Mouse (Mus musculus) heart, embryonic 15.5 days (tissue): ENCODE measurements at regions not wholly inside any gene's neighbourhood (a gene's known extent, or its start where the extent isn't known, plus 50 kb on each side); places are given as distances from the start of the nearest gene placed in this dataset.

Experiments
- ATAC-seq: fragments of 200-750 bp; cut with Nextera tagmentation; replicated peaks from 2 replicates; pipeline ENCODE4 v1.8.0; 2017; ENCODE audit warnings: low read depth, moderate TSS enrichment; ENCODE audit not compliant: insufficient number of reproducible peaks, insufficient read depth, low FRiP score
- H3K27ac ChIP-seq: fragments of 300-500 bp; sonication (generic); 2 replicates; pipeline ENCODE4 v1.5.1; 2015; ENCODE audit warnings: mild to moderate bottlenecking, inconsistent platforms
- H3K27me3 ChIP-seq: fragments of 300-500 bp; sonication (generic); 2 replicates; pipeline ENCODE4 v1.6.1; 2015; ENCODE audit warnings: inconsistent platforms
- H3K36me3 ChIP-seq: fragments of 300-500 bp; sonication (generic); 2 replicates; pipeline ENCODE4 v1.6.1; 2015; ENCODE audit warnings: mild to moderate bottlenecking, inconsistent platforms
- H3K4me1 ChIP-seq: fragments of 300-500 bp; sonication (generic); replicated peaks from 2 replicates; pipeline ENCODE4 v1.6.1; 2015; ENCODE audit warnings: inconsistent platforms
- H3K4me2 ChIP-seq: fragments of 300-500 bp; sonication (generic); 2 replicates; pipeline ENCODE4 v1.6.1; 2015; ENCODE audit warnings: inconsistent platforms, mild to moderate bottlenecking, moderate library complexity
- H3K4me3 ChIP-seq: fragments of 300-500 bp; sonication (generic); 2 replicates; pipeline ENCODE4 v1.5.1; 2015; ENCODE audit warnings: mild to moderate bottlenecking, inconsistent platforms
- H3K9ac ChIP-seq: fragments of 300-500 bp; sonication (generic); 2 replicates; pipeline ENCODE4 v1.6.1; 2015; ENCODE audit warnings: mild to moderate bottlenecking, inconsistent platforms
- H3K9me3 ChIP-seq: fragments of 300-500 bp; sonication (generic); replicated peaks from 2 replicates; pipeline ENCODE4 v1.6.1; 2016; ENCODE audit warnings: inconsistent platforms
- WGBS: fragments of 180-500 bp; shearing (Covaris S2); methylation state at CpG from one replicate; pipeline ENCODE4 v1.1.7; 2015; ENCODE audit warnings: mixed read lengths; 5-methylcytosine and 5-hydroxymethylcytosine counted together

DNA sequence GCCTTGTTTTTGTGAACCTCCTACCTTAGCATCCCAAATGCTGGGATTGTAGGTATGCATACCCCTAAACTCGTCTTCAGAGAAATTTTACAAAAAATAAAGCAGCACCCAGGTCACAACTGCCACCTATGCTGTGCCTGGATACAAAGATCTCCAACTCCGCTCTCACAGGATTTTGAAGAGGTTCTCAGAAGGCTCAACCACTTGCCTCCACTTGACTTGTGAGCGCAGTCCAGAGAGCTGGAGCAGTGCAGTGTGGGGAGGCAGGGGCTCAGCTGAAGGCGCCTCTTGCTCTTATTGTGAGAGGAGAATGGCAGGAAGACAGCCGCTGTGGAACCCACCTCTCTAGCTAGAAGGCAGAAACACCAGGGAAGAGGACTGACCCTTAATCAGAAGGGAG, 182.9 kb downstream of the Rap2a start:
- no peaks in the 10 kb centered on the region for H3K27me3 ChIP-seq
- no peak overlapping the region for H3K27ac ChIP-seq
- H3K4me2 ChIP-seq = no peak overlapping the region
- no peak for ATAC-seq
- H3K36me3 ChIP-seq = no peaks in the 10 kb centered on the region
- no peaks in the 10 kb centered on the region for H3K9me3 ChIP-seq
- H3K9ac ChIP-seq = no peak overlapping the region
- H3K4me3 ChIP-seq = no peak overlapping the region
- H3K4me1 ChIP-seq = no peaks in the 10 kb centered on the region
- 51% methylated on average over 5 of the region's 5 CpGs for WGBS

DNA sequence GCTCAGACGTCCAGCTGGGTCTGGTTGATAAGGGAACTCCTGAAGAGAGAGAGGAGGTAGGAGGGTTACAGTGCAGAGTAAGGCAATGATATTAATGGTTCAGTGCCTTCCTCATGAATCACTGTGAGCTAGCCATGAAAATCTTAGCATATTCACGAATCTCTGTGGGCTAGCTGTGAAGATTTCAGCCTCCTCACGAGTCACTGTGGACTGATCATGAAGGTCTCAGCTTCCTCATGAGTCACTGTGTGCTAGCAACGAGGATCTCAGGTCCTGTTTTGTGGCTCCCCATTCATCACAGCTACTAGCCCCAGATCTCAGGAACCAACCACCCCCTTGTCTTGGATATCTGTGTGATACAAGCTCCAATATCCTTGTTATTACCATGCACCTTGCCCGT, 191.4 kb downstream of the Rap2a start:
- Histone ChIP-seq H3K36me3 (no peaks in the 10 kb centered on the region), H3K27me3 (no peaks in the 10 kb centered on the region), H3K4me1 (no peaks in the 10 kb centered on the region), H3K4me3 (no peak overlapping the region), H3K4me2 (no peak overlapping the region), H3K27ac (no peak overlapping the region), H3K9me3 (no peaks in the 10 kb centered on the region), H3K9ac (no peak overlapping the region)
- no peak for ATAC-seq
- 59% methylated on average over 5 of the region's 5 CpGs for WGBS

DNA sequence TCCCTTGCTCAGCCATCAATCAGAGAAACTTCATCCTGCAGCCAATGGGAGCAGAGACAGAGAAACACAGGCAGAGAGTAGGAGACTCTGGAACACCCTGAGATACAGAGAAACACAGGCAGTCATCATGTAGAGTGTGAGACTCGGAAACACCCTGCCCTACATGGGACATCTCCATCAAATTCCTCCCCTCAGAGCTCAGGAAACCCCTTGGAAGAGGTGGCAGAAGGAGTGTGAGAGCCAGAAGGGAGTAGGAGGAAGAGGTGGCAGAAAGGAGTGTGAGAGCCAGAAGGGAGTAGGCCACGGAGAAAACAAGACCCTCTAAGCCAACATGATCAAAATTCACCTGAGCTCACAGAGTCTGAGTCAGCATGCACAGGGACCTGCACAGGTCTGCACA, 197.5 kb downstream of the Rap2a start:
- ATAC-seq = no peak
- no peak overlapping the region for H3K4me3 ChIP-seq
- no peak overlapping the region for H3K9ac ChIP-seq
- H3K27me3 ChIP-seq = no peaks in the 10 kb centered on the region
- H3K4me2 ChIP-seq = no peak overlapping the region
- no peaks in the 10 kb centered on the region for H3K9me3 ChIP-seq
- no peak overlapping the region for H3K27ac ChIP-seq
- no peaks in the 10 kb centered on the region for H3K36me3 ChIP-seq
- WGBS = 82% methylated on average over 2 of the region's 2 CpGs
- no peaks in the 10 kb centered on the region for H3K4me1 ChIP-seq

DNA sequence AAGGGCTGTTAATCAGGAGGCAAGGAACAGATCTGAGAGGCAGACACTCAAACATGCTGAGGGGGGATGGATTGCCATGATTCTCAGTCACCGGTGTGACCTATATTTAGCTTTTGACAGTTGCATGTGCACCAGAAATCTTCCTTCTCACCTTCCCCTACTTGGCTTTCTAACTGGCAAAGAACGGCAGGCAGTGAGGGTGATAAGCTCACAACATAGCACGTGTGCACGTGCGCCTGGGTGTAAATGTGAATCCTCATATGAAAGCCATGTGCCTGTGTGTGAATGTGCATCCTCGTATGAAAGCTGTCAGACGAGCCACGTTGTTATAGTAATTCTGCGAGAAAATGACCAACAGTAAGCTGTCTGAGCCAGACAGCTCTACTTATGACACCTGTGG, 200.3 kb downstream of the Rap2a start:
- no peak overlapping the region for H3K9ac ChIP-seq
- H3K27ac ChIP-seq = no peak overlapping the region
- H3K27me3 ChIP-seq = no peaks in the 10 kb centered on the region
- 63% methylated on average over 9 of the region's 9 CpGs for WGBS
- no peak for ATAC-seq
- no peak overlapping the region for H3K4me3 ChIP-seq
- H3K9me3 ChIP-seq = no peaks in the 10 kb centered on the region
- no peak overlapping the region for H3K4me2 ChIP-seq
- H3K36me3 ChIP-seq = no peaks in the 10 kb centered on the region
- no peaks in the 10 kb centered on the region for H3K4me1 ChIP-seq

DNA sequence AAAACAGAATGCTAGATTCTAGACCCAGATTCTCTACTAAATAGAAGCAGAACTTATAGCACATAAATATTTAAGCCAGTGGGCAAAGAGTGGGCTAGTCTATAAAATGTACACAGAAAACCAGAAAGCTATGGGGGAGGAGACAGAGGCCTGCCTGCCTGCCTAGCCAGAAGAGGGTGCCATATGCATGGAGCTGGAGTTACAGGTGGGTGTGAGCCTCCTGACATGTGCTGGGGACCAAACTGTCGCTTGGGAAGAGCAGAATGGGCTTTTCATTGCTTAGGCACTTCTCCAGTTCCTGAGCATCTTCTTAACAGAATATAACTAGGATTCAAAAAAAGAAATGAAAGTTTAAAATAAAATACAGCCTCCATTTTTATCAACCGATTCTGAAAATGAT, 200.8 kb downstream of the Rap2a start:
- Histone ChIP-seq H3K4me2 (no peak overlapping the region), H3K4me1 (no peaks in the 10 kb centered on the region), H3K27ac (no peak overlapping the region), H3K9me3 (no peaks in the 10 kb centered on the region), H3K27me3 (no peaks in the 10 kb centered on the region), H3K9ac (no peak overlapping the region), H3K4me3 (no peak overlapping the region), H3K36me3 (no peaks in the 10 kb centered on the region)
- WGBS = 80% methylated on average over 2 of the region's 2 CpGs
- ATAC-seq = no peak

DNA sequence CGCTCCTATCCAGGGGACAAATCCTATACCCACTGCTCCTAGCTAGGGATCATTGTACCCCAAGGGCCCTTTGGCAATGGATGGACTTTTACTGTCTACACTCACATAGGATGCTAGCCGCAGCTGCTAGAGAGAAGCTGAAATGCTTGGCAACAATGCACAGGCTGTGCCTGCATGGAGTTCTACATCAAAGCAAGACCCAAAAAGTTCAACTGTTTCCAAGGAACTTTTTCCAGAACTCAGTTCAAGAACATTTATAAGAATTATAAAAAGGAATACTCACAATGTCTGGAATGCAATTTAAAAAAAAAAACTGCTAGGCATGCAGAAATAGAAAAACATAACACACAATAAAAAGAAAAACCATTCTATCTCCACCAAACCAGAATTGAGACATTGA, 202.0 kb downstream of the Rap2a start:
- Histone ChIP-seq H3K27me3 (no peaks in the 10 kb centered on the region), H3K4me1 (no peaks in the 10 kb centered on the region), H3K9me3 (no peaks in the 10 kb centered on the region), H3K4me2 (no peak overlapping the region), H3K36me3 (no peaks in the 10 kb centered on the region), H3K4me3 (no peak overlapping the region), H3K27ac (no peak overlapping the region), H3K9ac (no peak overlapping the region)
- ATAC-seq = no peak
- WGBS = 90% methylated on average over 2 of the region's 2 CpGs

GRCm38 (mm10) chr14:120685263-120685662, 207.0 kb downstream of the Rap2a start:
- Histone ChIP-seq H3K4me1 (no peaks in the 10 kb centered on the region), H3K36me3 (no peaks in the 10 kb centered on the region), H3K4me3 (no peak overlapping the region), H3K9me3 (no peaks in the 10 kb centered on the region), H3K4me2 (no peak overlapping the region), H3K9ac (no peak overlapping the region), H3K27me3 (no peaks in the 10 kb centered on the region), H3K27ac (no peak overlapping the region)
- WGBS = 58% methylated on average over 4 of the region's 4 CpGs
- no peak for ATAC-seq

GRCm38 (mm10) chr14:120685877-120686276, 207.6 kb downstream of the Rap2a start:
- no peaks in the 10 kb centered on the region for H3K4me1 ChIP-seq
- H3K9ac ChIP-seq = no peak overlapping the region
- no peak overlapping the region for H3K4me3 ChIP-seq
- ATAC-seq = no peak
- no peaks in the 10 kb centered on the region for H3K9me3 ChIP-seq
- no peak overlapping the region for H3K4me2 ChIP-seq
- H3K27ac ChIP-seq = no peak overlapping the region
- no peaks in the 10 kb centered on the region for H3K36me3 ChIP-seq
- H3K27me3 ChIP-seq = no peaks in the 10 kb centered on the region
- 73% methylated on average over 7 of the region's 7 CpGs for whole genome bisulfite sequencing

- no peak overlapping the region for H3K27ac ChIP-seq
These were observed 208.5 kb downstream of the Rap2a start for GRCm38 (mm10) chr14:120686751-120687150.

GRCm38 (mm10) chr14:120699378-120699777, 211.6 kb upstream of the Ipo5 start:
- 64% methylated on average over 4 of the region's 4 CpGs for WGBS
- Histone ChIP-seq H3K27me3 (no peaks in the 10 kb centered on the region), H3K4me2 (no peak overlapping the region), H3K9ac (no peak overlapping the region), H3K4me3 (no peak overlapping the region), H3K27ac (no peak overlapping the region), H3K4me1 (no peaks in the 10 kb centered on the region), H3K9me3 (no peaks in the 10 kb centered on the region), H3K36me3 (no peaks in the 10 kb centered on the region)
- no peak for ATAC-seq

More at GRCm38 (mm10) chr14:120686751-120687150, 208.5 kb downstream of the Rap2a start:
- Histone ChIP-seq H3K4me1 (no peaks in the 10 kb centered on the region), H3K9ac (no peak overlapping the region), H3K36me3 (no peaks in the 10 kb centered on the region), H3K27me3 (no peaks in the 10 kb centered on the region), H3K4me3 (no peak overlapping the region), H3K4me2 (no peak overlapping the region), H3K9me3 (no peaks in the 10 kb centered on the region)
- ATAC-seq = no peak
- WGBS = 71% methylated on average over 4 of the region's 4 CpGs

DNA sequence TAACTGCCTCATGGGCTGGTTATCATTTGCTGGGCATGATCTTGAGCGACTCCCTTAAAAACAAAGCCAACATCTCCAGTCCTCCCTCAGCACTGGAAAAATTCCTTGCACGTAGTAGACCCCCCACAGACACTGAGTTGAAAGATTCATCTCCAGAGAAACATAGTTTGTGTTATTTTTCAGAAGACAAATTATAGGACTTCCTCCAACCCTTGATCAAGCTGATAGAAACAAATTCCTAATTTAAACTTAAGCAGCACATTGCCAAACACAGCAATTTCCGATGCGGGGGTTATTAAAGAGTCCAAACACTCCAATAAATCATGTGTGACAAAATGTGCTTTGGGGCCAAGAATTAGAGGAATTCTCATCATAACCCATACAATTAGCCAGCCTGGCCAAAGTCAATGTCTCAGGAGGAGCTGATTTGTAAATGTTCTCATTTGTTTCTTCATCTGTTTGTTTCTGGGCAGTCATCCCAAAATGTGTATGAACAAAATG, 205.7 kb upstream of the Ipo5 start:
- no peak overlapping the region for H3K9ac ChIP-seq
- no peaks in the 10 kb centered on the region for H3K36me3 ChIP-seq
- 60% methylated on average over 4 of the region's 4 CpGs for WGBS
- no peak overlapping the region for H3K4me2 ChIP-seq
- H3K27ac ChIP-seq = no peak overlapping the region
- H3K4me1 ChIP-seq = no peaks in the 10 kb centered on the region
- H3K27me3 ChIP-seq = no peaks in the 10 kb centered on the region
- H3K4me3 ChIP-seq = no peak overlapping the region
- ATAC-seq = no peak; the same call in 1 of the 2 replicates
- no peaks in the 10 kb centered on the region for H3K9me3 ChIP-seq

GRCm38 (mm10) chr14:120710782-120711181, 200.2 kb upstream of the Ipo5 start:
- Histone ChIP-seq H3K36me3 (no peaks in the 10 kb centered on the region), H3K27me3 (no peaks in the 10 kb centered on the region), H3K4me3 (no peak overlapping the region), H3K9me3 (no peaks in the 10 kb centered on the region), H3K4me1 (no peaks in the 10 kb centered on the region), H3K27ac (no peak overlapping the region), H3K9ac (no peak overlapping the region), H3K4me2 (no peak overlapping the region)
- no peak for ATAC-seq
- WGBS = 71% methylated on average over 4 of the region's 4 CpGs
